Comparison of ENCODE assay signal across 19 mouse cellular contexts in the genomic region with DNA sequence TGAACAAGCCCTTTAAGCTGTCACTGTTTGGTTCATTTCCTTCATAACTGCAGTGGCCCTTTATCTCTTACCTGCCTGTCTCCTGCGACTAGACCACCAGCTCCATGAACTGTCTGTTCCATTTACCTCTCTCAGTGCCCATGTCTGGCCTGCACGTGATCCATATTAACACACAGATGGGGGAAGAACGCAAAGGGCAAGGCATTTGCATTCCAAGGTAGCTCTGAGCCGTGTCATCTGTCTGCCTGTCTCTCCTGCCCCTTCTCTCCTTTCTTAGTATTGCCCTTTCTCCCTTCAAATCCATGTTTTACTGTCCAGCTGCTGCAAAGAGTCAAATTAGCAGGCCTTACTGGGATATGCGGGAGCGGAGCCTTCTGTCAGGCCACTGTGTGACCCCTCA.
DNase-seq lines count a peak whose midpoint lies in the region; ATAC-seq and TF ChIP-seq lines count a peak whose summit lies in the region.
"Had no signal": no experiment of that assay in that cellular context is flagged by ENCODE, and none has a peak within 500 bp of the region (broad histone marks: within the 10 kb centered on the region; RNA-seq: fewer than 3 reads in every experiment).

No protein-coding gene starts in this region.

- H3K27me3 ChIP-seq in midbrain, embryonic 10.5 days (ENCODE audit: low read depth, poor library complexity, severe bottlenecking) = no peaks in the 10 kb centered on the region
- no peaks in the 10 kb centered on the region for H3K27me3 ChIP-seq in midbrain, postnatal 0 days (ENCODE audit: insufficient read depth, low read length)
- H3K27me3 ChIP-seq in forebrain, embryonic 12.5 days = peaks cover 24% of the 10 kb centered on the region
- H3K27me3 ChIP-seq: embryonic facial prominence, embryonic 15.5 days; heart, embryonic 13.5 days; hindbrain, embryonic 12.5 days had no signal

- no peaks in the 10 kb centered on the region for H3K36me3 ChIP-seq in midbrain, embryonic 10.5 days
- H3K36me3 ChIP-seq in midbrain, postnatal 0 days (ENCODE audit: insufficient read depth, low read length) = no peaks in the 10 kb centered on the region
- no peaks in the 10 kb centered on the region for H3K36me3 ChIP-seq in forebrain, embryonic 12.5 days (replicated peaks)
- H3K36me3 ChIP-seq: embryonic facial prominence, embryonic 15.5 days; heart, embryonic 13.5 days; hindbrain, embryonic 12.5 days had no signal

- ATAC-seq in midbrain, postnatal 0 days (ENCODE audit: low FRiP score) = no peak
- no peak for ATAC-seq in forebrain, embryonic 12.5 days (ENCODE audit: low FRiP score)
- no peak for ATAC-seq in erythroblast, adult 5-6 weeks (replicated peaks; ENCODE audit: low FRiP score, poor library complexity, severe bottlenecking)
- ATAC-seq: forebrain, embryonic 13.5 days had no signal

- TF ChIP-seq CTCF in midbrain, postnatal 0 days (IDR thresholded peaks at IDR 0.05) = no peak

- H3K9ac ChIP-seq in midbrain, postnatal 0 days (replicated peaks; ENCODE audit: low read length, poor library complexity, severe bottlenecking) = no peak overlapping the region
- no peak overlapping the region for H3K9ac ChIP-seq in forebrain, embryonic 12.5 days
- H3K9ac ChIP-seq: embryonic facial prominence, embryonic 15.5 days; forebrain, embryonic 13.5 days; heart, embryonic 13.5 days; hindbrain, embryonic 12.5 days had no signal

- 85% methylated on average over 6 of the region's 6 CpGs for WGBS in midbrain, embryonic 10.5 days
- WGBS in midbrain, postnatal 0 days = 77% methylated on average over 6 of the region's 6 CpGs
- WGBS in forebrain, embryonic 12.5 days = 86% methylated on average over 6 of the region's 6 CpGs

- H3K4me1 ChIP-seq in midbrain, embryonic 10.5 days = peaks cover 49% of the 10 kb centered on the region
- H3K4me1 ChIP-seq in midbrain, postnatal 0 days (ENCODE audit: insufficient read depth, low read length) = peaks cover 10% of the 10 kb centered on the region
- peaks cover 69% of the 10 kb centered on the region for H3K4me1 ChIP-seq in forebrain, embryonic 12.5 days
- H3K4me1 ChIP-seq: embryonic facial prominence, embryonic 15.5 days had no signal

- no peak overlapping the region for H3K4me3 ChIP-seq in midbrain, embryonic 10.5 days
- no peak overlapping the region for H3K4me3 ChIP-seq in midbrain, postnatal 0 days (ENCODE audit: low read depth, low read length)
- no peak overlapping the region for H3K4me3 ChIP-seq in forebrain, embryonic 12.5 days (replicated peaks)
- H3K4me3 ChIP-seq: embryonic facial prominence, embryonic 15.5 days; forebrain, embryonic 13.5 days; gastrocnemius, adult 2 months; heart, embryonic 13.5 days; hindbrain, embryonic 12.5 days had no signal

- H3K4me2 ChIP-seq in midbrain, postnatal 0 days (ENCODE audit: low read depth, low read length, poor library complexity, severe bottlenecking) = no peak overlapping the region
- H3K4me2 ChIP-seq in forebrain, embryonic 12.5 days = no peak overlapping the region
- H3K4me2 ChIP-seq: embryonic facial prominence, embryonic 15.5 days; forebrain, embryonic 13.5 days; heart, embryonic 13.5 days; hindbrain, embryonic 12.5 days had no signal

- DNase-seq in midbrain, embryonic 10.5 days (ENCODE audit: low spot score) = no peak
- no peak for DNase-seq in midbrain, postnatal 0 days (ENCODE audit: low spot score)
- peak; percentile 28 to 31 for DNase-seq in kidney, adult 8-10 months
- DNase-seq in kidney, adult 9 months = peak; percentile 37
- peak; percentile 31 for DNase-seq in kidney, postnatal 10 days
- no peak for DNase-seq in cerebellum, postnatal 10 days
- DNase-seq: adrenal gland, adult 2 months; adrenal gland, postnatal 25 days; cerebellum, adult 18-20 months; cerebellum, adult 9-11 months; gastrocnemius, adult 2 months; gastrocnemius, postnatal 25 days; heart, postnatal 36 days had no signal

- H3K9me3 ChIP-seq in midbrain, embryonic 10.5 days (replicated peaks) = no peaks in the 10 kb centered on the region
- H3K9me3 ChIP-seq in midbrain, postnatal 0 days (ENCODE audit: low read length) = no peaks in the 10 kb centered on the region
- H3K9me3 ChIP-seq in forebrain, embryonic 12.5 days = no peaks in the 10 kb centered on the region
- H3K9me3 ChIP-seq: embryonic facial prominence, embryonic 15.5 days; forebrain, embryonic 13.5 days; heart, embryonic 13.5 days; hindbrain, embryonic 12.5 days had no signal

- 0 out of 2 replicates have a peak overlapping the region, but pooled peaks have one; percentile 17 for H3K27ac ChIP-seq in midbrain, embryonic 10.5 days (replicated peaks)
- H3K27ac ChIP-seq in midbrain, postnatal 0 days (ENCODE audit: low read depth, low read length) = no peak overlapping the region
- H3K27ac ChIP-seq in forebrain, embryonic 12.5 days = no peak overlapping the region
- H3K27ac ChIP-seq: embryonic facial prominence, embryonic 15.5 days; forebrain, embryonic 13.5 days; gastrocnemius, adult 2 months; heart, embryonic 13.5 days; hindbrain, embryonic 12.5 days had no signal

Comparison
In these comparisons a context has a peak if more than half of its experiments do, and no peak if none do; other contexts are left out.
1. DNase-seq: peak in kidney, adult 8-10 months (2 of 2), kidney, adult 9 months (single experiment) and kidney, postnatal 10 days (single experiment); none in midbrain, embryonic 10.5 days (single experiment), midbrain, postnatal 0 days (single experiment) and cerebellum, postnatal 10 days (0 of 2).